Mouse (Mus musculus) mouse embryonic stem cell (cell line): ENCODE data around the gene Specc1.

Experiments
- in situ Hi-C, 2 experiments: fragments of 300-500 bp; cut with MboI; formaldehyde crosslinking; loops; 1 replicate in 1 of 2; 3 replicates in 1 of 2; pipeline ENCODE4 v1.14.3; 2019 to 2020; ENCODE audit warnings: low sequenced_read_pairs in 2 of 2, low pct_unique_long_range_greater_than_20kb in 1 of 2, mixed read lengths in 1 of 2; ENCODE audit not compliant: unreplicated experiment in 1 of 2

Gene Specc1

GRCm38 (mm10) chr11:62248401-62249244, 292.1 kb downstream of the Specc1 start, which contains the start of gene Adora2b:
TSS of gene Adora2b (plus strand) at chr11:62248984.
- in situ Hi-C loops, result no loop called here

DNA sequence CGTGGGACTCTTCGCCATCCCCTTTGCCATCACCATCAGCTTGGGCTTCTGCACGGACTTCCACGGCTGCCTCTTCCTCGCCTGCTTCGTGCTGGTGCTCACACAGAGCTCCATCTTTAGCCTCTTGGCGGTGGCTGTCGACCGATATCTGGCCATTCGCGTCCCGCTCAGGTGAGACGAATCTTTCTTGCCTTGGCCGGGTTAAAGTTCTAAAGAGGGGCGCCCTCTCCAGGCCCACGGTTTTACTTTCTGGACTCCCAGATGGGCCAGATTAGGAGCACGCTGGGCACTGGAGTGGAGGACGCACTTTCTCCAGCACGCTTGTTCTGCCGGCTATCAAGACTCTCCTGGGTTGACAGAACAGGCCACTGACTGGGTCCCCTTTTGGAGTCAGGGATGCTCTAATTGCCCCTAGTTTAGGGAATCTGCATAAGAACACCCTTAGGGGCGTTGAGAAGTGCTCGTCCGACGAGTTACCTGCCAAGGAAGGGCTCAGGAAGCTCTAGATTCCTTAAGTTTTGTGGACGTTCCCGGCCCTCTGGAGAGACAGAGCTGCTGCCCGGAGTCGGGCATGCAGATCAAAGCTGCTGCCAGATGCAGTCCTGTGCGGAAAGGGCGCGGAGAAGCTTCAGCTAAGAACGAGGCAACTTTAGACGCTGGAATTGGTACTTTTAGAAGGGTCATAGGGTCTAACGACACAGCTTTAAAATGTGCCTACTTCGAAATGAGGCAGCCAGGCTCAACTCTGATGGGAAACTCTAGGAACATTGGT, 292.9 kb downstream of the Specc1 start:
- in situ Hi-C loops, result no loop called here

DNA sequence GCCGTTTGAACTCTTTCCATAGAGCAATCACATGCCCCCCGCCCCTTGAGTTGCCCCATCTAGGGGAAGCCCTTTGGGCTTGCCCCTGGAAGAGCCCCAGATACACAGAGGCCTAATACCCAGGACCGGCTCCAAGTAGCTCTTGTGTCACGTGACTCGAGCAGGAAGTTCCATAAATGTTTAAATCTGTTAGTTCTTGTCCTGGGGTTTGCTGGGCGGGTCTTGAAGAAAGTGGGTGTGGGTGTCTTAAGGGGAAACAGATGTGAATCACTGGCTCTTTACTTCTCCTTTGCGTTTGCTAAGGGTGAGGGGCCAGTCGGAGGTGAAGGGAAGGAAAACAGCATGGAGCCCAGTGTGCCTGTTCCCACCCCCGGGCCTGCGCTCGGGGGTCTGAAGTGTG, 294.5 kb downstream of the Specc1 start:
- in situ Hi-C loops, result no loop called here

GRCm38 (mm10) chr11:62253380-62253779, 296.8 kb downstream of the Specc1 start:
- in situ Hi-C loops, result no loop called here

GRCm38 (mm10) chr11:62259214-62259613, 302.7 kb downstream of the Specc1 start:
- in situ Hi-C loops, result no loop called here

DNA sequence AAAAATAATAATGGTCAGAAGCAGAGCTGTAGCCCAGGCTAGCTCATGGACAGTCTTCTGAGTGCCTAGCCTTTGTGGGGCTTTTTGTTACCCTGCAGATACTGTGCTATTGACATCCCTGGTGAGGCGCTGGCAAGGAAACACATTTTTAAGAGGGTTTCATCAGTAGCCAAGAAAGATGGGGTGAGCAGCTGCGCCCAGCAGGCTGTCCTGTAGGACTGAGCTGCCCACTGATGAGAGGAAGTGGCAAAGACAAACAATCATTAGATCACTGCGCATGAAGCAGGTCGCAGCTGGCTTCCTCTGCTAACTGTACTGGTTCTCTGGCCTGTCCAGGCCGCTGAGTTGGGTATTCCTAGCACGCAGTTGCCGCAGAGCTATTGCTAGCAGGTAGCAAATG, 307.0 kb downstream of the Specc1 start:
- in situ Hi-C loops, result loop anchor here in 1 of 2 experiments (5.0 kb wide), 1 partner anchor 211 kb away; no protein-coding TSS in a partner anchor

DNA sequence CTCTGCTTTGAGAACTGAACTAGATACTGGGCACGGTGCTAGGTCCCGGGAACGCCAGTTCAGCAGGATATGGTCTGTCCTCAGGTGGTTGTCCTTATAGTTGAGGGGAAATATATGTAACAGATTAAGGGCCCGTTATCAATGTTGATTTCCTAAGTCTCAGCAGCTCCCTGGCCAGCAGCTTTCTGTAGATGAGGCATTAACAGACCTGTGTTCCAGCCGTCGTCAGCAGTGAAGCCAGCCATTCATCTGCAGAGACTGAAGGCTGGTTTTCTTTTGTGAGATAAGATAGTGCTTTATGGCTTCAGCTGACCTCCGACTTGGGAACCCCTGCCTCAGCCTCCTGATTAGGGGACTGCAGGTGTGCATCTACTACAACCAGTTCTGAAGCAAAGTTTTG, 307.5 kb downstream of the Specc1 start:
- in situ Hi-C loops, result loop anchor here in 1 of 2 experiments (5.0 kb wide), 1 partner anchor 212 kb away; no protein-coding TSS in a partner anchor

DNA sequence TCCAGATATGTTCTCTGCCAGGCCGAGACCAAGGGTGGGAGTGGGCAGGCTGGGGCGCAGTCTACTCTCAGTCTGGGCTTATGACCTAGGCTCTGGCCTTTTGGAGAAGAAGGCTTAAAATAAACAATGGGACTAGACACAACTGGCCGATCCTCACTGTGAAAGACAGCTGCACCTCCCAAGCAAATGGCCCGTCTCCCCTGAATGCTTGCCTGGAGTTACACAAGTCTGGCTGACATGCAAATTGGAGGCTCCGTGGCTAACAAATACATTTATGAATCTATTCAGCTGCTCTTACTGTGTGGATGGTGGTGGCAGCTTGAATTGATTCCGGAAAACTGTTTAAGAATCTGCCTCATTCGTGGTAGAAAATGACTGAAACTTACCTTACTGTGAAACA, 309.1 kb downstream of the Specc1 start:
- in situ Hi-C loops, result no loop called here

DNA sequence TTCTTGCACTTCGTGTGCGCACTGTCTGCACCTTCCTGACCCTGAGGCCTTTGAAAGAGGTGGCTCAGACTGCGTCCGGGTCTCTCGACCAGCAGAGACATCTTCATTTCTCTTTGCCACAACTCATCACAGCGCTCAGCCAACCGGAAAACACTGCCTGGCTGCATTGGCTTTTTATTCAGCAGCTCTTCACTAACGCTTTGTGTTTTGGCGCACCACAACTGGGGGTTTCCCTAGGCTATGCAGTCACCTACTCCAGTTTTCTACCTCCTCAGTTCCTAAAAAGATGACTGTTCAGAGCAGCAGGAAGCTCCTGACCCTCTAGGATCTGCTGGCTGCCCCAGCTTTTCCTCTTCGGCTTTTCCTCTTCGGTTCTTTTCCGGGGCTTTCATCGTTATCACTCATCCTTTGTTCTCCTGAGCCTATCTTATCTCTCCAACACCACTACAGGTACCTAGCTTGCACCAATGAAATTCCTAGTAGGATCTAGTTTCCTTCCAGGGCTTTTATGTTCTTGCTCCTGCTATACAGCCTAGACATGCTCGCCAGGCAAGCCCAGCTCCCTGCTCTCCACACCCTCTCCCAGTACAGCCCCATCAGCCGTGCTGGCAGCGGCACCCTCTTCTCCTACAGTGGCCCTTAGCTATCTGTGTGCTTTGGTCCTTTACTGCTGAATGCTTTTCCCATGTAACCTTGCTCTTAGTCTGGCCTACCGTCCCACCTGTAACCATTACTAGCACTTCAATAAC, 310.1 kb downstream of the Specc1 start:
- in situ Hi-C loops, result no loop called here

DNA sequence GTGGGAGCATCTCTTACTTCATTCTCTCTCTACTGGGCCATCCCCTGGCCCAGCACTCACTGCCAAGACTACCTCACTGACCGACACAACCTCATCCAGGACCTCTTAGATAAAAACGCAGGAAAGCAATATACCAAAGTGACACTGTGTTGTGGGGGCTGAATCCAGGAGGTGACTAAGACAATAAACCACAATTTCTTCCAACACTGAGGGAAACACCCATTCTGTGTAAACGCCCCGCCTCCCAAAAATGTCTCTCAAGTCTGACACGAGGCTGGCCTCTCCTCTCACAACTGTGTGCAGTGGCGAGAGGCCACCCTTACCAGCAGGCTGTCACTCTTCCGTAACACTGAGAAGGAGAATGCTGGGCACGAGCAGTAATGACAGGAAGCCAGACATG, 311.8 kb downstream of the Specc1 start:
- in situ Hi-C loops, result no loop called here

DNA sequence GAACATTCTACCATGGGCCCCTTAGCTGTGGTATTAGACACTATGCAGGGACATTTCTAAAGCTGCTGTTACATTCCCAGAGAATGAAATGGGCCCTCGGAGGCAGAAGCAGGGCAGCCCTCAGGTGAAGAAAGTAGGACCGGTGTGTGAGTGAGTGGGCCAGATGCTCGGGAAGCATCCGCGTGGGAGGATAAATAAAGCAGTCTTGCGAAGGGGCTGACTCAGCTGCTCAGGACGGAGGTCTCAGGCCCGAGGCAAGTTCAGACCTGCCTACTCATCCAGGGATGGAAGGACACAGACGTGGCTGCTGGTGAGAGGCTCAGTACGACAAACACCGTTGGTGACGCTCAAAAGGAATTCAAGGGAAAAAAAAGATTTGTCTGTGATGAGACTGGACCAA, 312.5 kb downstream of the Specc1 start:
- in situ Hi-C loops, result no loop called here

- in situ Hi-C loops, result no loop called here
Observed at GRCm38 (mm10) chr11:62270851-62271250, 314.3 kb downstream of the Specc1 start.
